Mouse (Mus musculus) forebrain, embryonic 16.5 days (tissue): ENCODE results near the gene Nkapl. TPM values are rescaled to one million over a fixed set of nuclear protein-coding genes. Genes with fewer than 3 reads are reported as not detected.
A peak's percentile ranks its signal among the peaks of the same experiment; 100 is the strongest.
"Not testable (repeated sequence)": the region's sequence is repeated elsewhere in the genome, so short reads cannot be mapped to it uniquely, and the experiment has no call there.

Experiments
- ATAC-seq: fragments of 200-750 bp; cut with Nextera tagmentation; 2 replicates; pipeline ENCODE4 v1.8.0; 2017; ENCODE audit warnings: mild to moderate bottlenecking, moderate library complexity
- H3K27ac ChIP-seq: fragments of 300-500 bp; sonication (generic); 2 replicates; pipeline ENCODE4 v1.5.1; 2014; ENCODE audit warnings: low read length, control low read depth
- H3K27me3 ChIP-seq: fragments of 300-500 bp; sonication (generic); replicated peaks from 2 replicates; pipeline ENCODE4 v1.6.1; 2014; ENCODE audit warnings: low read length; ENCODE audit not compliant: control insufficient read depth, insufficient read depth
- H3K36me3 ChIP-seq: fragments of 300-500 bp; sonication (generic); 2 replicates; pipeline ENCODE4 v1.6.1; 2014; ENCODE audit not compliant: control insufficient read depth, insufficient read depth
- H3K4me1 ChIP-seq: fragments of 300-500 bp; sonication (generic); replicated peaks from 2 replicates; pipeline ENCODE4 v1.6.1; 2014; ENCODE audit warnings: low read length; ENCODE audit not compliant: control insufficient read depth, insufficient read depth
- H3K4me2 ChIP-seq: fragments of 300-500 bp; sonication (generic); 2 replicates; pipeline ENCODE4 v1.6.1; 2014; ENCODE audit warnings: mild to moderate bottlenecking, low read length, control low read depth
- H3K4me3 ChIP-seq: fragments of 300-500 bp; sonication (generic); replicated peaks from 2 replicates; pipeline ENCODE4 v1.5.1; 2014; ENCODE audit warnings: mild to moderate bottlenecking, low read length, control low read depth
- H3K9ac ChIP-seq: fragments of 300-500 bp; sonication (generic); replicated peaks from 2 replicates; pipeline ENCODE4 v1.6.1; 2014; ENCODE audit warnings: low read depth, low read length, control low read depth
- H3K9me3 ChIP-seq: fragments of 300-500 bp; sonication (generic); 2 replicates; pipeline ENCODE4 v1.6.1; 2016; ENCODE audit warnings: low read length; ENCODE audit not compliant: control insufficient read depth
- WGBS: fragments of 180-500 bp; shearing (Covaris S2); extraction: QIAGEN DNeasy Blood & Tissue Kit; methylation state at CpG from one replicate; pipeline ENCODE4 v1.1.7; 2014; 5-methylcytosine and 5-hydroxymethylcytosine counted together
- polyA plus RNA-seq: library from polyadenylated mRNA; unstranded; fragments of >200 nt; fragmentation: Nextera tagmentation; extraction: Ambion mirVana; gene quantifications from 2 replicates; pipeline ENCODE4 v1.2.1, GENCODE M21; 2015

The Nkapl gene
- 2.8 and 4.3 TPM in 2 replicates for polyA plus RNA-seq

- Histone ChIP-seq H3K27me3 (peaks cover 7% of the 10 kb centered on the region; the same call in 1 of the 2 replicates), H3K27ac (peak within 1 kb of the TSS; percentile 66), H3K9me3 (no peaks in the 10 kb centered on the region), H3K4me2 (peak within 1 kb of the TSS; percentile 93), H3K4me1 (no peaks in the 10 kb centered on the region; the same call in 1 of the 2 replicates), H3K9ac (peak within 1 kb of the TSS; percentile 85), H3K36me3 (no peaks in the 10 kb centered on the region), H3K4me3 (peak within 1 kb of the TSS; percentile 71)
- WGBS, result under 1% methylated on average over 53 of the region's 54 CpGs
- peak; percentile 99 for ATAC-seq
These were observed at the start of gene Nkapl for GRCm38 (mm10) chr13:21468061-21469019. Nkapl (minus strand) TSS chr13:21468509.

DNA sequence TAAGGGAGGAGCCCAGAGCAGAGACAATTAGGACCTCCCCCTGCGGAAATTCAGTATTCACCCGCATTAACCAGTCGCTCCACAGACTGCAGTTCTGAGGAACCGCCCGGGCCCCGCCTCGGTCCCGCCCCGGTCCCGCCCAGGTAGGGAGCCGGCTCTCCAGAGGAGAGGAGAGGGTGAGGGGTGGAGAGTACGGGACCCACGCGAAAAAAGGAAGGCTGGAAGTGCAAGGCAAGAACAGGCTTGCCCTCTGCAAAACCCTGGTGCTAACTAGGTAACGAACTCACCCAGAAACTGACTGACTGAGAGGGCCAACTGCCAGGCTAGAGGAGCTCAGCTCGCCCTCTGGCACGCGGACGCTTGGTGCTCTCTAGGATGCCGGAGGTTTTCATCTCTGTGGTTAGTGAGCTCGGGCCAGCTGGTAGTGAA is 37.9 kb upstream of the Nkapl start:
- no peaks in the 10 kb centered on the region for H3K27me3 ChIP-seq
- ATAC-seq, result peak; percentile 100
- WGBS, result 0% methylated on average over 21 of the region's 21 CpGs

GRCm38 (mm10) chr13:21502296-21502695 is 34.0 kb upstream of the Nkapl start:
- no peaks in the 10 kb centered on the region for H3K9me3 ChIP-seq
- H3K9ac ChIP-seq, result no peak overlapping the region
- H3K4me2 ChIP-seq, result no peak overlapping the region
- H3K27ac ChIP-seq, result no peak overlapping the region
- ATAC-seq, result no peak
- peaks cover 4% of the 10 kb centered on the region for H3K4me1 ChIP-seq
- no peaks in the 10 kb centered on the region for H3K36me3 ChIP-seq
- no peak overlapping the region for H3K4me3 ChIP-seq
- 92% methylated on average over 5 of the region's 5 CpGs for WGBS
- H3K27me3 ChIP-seq, result no peaks in the 10 kb centered on the region

More for the DNA sequence above, 37.9 kb upstream of the Nkapl start:
- H3K4me2 ChIP-seq, result peak overlapping the region; percentile 81
- H3K9ac ChIP-seq, result peak overlapping the region; percentile 73
- no peaks in the 10 kb centered on the region for H3K9me3 ChIP-seq
- H3K27ac ChIP-seq, result peak overlapping the region; percentile 81
- H3K4me1 ChIP-seq, result peaks cover 4% of the 10 kb centered on the region
- H3K4me3 ChIP-seq, result peak overlapping the region; percentile 62
- H3K36me3 ChIP-seq, result no peaks in the 10 kb centered on the region

DNA sequence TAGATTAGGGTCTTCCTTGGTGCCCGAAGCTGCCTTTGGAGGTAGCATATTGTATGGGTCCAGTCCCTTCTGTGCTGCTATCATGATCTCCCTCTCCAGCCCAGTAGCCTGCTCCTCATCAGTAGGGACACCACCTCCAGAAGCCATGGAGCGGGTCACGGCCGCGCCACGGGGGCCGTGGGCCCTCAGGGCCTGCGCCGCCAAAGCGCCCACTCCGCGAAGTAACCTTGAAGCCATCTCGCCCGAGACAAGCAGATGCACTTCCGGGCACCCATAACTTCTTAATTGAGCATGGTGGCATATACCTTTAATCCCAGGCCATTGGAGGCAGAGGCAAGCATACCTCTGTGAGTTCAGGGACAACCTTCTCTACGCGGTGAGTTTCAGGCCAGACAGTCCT is 32.9 kb upstream of the Nkapl start, which contains the start of gene Gm11273:
TSS of gene Gm11273 (minus strand) at position 237 of the 400 bp plus-strand sequence.
- H3K4me3 ChIP-seq, H3K27me3 ChIP-seq, H3K4me2 ChIP-seq, ATAC-seq, H3K27ac ChIP-seq, H3K9ac ChIP-seq, H3K9me3 ChIP-seq, H3K36me3 ChIP-seq, H3K4me1 ChIP-seq: not testable (repeated sequence)
- 96% methylated on average over 17 of the region's 17 CpGs for WGBS

DNA sequence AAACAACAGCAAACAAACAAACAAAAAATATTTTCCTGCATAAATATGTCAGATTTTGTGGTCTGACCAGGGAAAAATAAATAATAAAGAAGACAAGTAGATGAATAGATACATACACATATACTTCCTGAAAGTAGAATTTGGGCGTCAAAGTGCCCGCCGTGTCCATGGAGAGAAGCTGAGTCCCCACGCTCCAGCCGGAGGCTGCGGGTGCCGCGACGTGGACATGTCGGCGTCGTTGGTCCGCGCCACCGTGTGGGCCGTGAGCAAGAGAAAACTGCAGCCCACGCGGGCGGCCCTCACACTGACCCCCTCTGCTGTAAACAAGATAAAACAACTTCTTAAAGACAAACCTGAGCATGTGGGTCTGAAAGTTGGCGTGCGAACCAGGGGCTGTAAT is 26.8 kb upstream of the Nkapl start, which contains the start of gene AK157302:
TSS of gene AK157302 (plus strand) at position 144 of the 400 bp plus-strand sequence.
- no peak within 1 kb of the TSS for H3K4me2 ChIP-seq
- ATAC-seq, result no peak
- no peak within 1 kb of the TSS for H3K27ac ChIP-seq
- no peak within 1 kb of the TSS for H3K4me3 ChIP-seq
- WGBS, result 95% methylated on average over 21 of the region's 21 CpGs
- H3K9ac ChIP-seq, result no peak within 1 kb of the TSS
- H3K36me3 ChIP-seq, result no peaks in the 10 kb centered on the region
- H3K27me3 ChIP-seq, result no peaks in the 10 kb centered on the region
- no peaks in the 10 kb centered on the region for H3K9me3 ChIP-seq
- no peaks in the 10 kb centered on the region for H3K4me1 ChIP-seq

DNA sequence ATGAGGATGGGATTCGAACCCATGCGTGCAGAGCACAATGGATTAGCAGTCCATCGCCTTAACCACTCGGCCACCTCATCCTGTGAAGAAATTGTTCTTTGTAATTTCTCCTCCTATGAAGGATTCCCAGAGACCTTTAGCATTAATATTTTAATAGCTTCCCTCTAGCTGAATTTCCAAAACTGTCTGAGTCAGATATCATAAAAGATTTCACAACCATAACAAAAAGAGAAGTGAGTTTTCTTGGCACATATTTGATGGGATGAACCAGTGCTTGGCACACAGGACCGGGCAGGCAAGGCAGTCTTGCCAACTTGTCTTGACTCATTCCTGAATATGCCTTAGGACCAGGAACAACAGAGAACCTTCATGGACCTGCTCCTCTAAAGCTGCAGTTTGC is 24.5 kb upstream of the Nkapl start:
- Histone ChIP-seq H3K9ac (no peak overlapping the region), H3K4me2 (no peak overlapping the region), H3K4me1 (no peaks in the 10 kb centered on the region), H3K4me3 (no peak overlapping the region), H3K27me3 (no peaks in the 10 kb centered on the region), H3K27ac (no peak overlapping the region), H3K9me3 (no peaks in the 10 kb centered on the region), H3K36me3 (no peaks in the 10 kb centered on the region)
- no peak for ATAC-seq
- 94% methylated on average over 5 of the region's 5 CpGs for WGBS

DNA sequence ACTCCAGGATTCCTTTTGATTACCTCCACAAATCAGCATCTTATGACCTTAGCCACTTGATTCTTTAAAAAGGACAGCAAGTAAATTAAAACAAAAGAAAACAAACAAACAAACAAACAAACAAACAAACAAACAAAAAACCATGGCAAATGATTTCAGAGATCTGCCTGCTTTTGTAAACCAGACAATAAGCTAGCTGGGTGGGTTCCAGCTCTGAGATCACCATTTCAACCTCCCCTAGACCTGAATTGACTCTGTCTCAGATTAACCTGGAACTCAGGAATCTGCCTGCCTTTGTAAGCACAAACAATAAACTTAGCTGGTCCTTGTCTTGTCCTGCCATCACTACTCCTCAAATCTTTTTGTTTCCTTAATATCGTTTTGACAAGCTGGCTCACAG is 18.6 kb upstream of the Nkapl start:
- H3K4me2 ChIP-seq, result no peak overlapping the region
- 0 out of 2 replicates have a peak, but pooled peaks cover 3% of the 10 kb centered on the region for H3K4me1 ChIP-seq
- no peaks in the 10 kb centered on the region for H3K27me3 ChIP-seq
- WGBS, result 94% methylated on average over 1 of the region's 1 CpGs
- no peak for ATAC-seq
- no peaks in the 10 kb centered on the region for H3K9me3 ChIP-seq
- H3K27ac ChIP-seq, result no peak overlapping the region
- H3K4me3 ChIP-seq, result no peak overlapping the region
- no peak overlapping the region for H3K9ac ChIP-seq
- peaks cover 10% of the 10 kb centered on the region for H3K36me3 ChIP-seq

GRCm38 (mm10) chr13:21478759-21479670 is 10.7 kb upstream of the Nkapl start, which contains the start of the genes Zkscan4 and Gm10065:
Zkscan4 (plus strand) TSS chr13:21478907.
Gm10065 (minus strand) TSS chr13:21479441.
- Histone ChIP-seq H3K4me1 (peaks cover 12% of the 10 kb centered on the region), H3K9ac (peak within 1 kb of the TSS; percentile 77), H3K4me2 (peak within 1 kb of the TSS; percentile 59), H3K4me3 (peak within 1 kb of the TSS; percentile 81), H3K27ac (peak within 1 kb of the TSS; percentile 85)
- not testable (repeated sequence) for H3K36me3 ChIP-seq, H3K27me3 ChIP-seq, H3K9me3 ChIP-seq
- WGBS, result 2% methylated on average over 31 of the region's 31 CpGs
- peak; percentile 95 for ATAC-seq
